Mouse (Mus musculus) spleen, adult 2 months (tissue): ENCODE data around the gene Magt1.

Experiments
- CTCF ChIP-seq: fragments of 200-500 bp; IDR thresholded peaks from 2 replicates; pipeline ENCODE4 v1.5.1; 2011; ENCODE audit warnings: mild to moderate bottlenecking, inconsistent platforms; ENCODE audit not compliant: insufficient read depth, insufficient read length, insufficient replicate concordance; ENCODE audit errors: extremely low read depth
- POLR2A ChIP-seq: fragments of 200-500 bp; IDR thresholded peaks from 2 replicates; pipeline ENCODE4 v1.6.1; 2011; ENCODE audit warnings: low read depth, low read length, inconsistent platforms

DNA sequence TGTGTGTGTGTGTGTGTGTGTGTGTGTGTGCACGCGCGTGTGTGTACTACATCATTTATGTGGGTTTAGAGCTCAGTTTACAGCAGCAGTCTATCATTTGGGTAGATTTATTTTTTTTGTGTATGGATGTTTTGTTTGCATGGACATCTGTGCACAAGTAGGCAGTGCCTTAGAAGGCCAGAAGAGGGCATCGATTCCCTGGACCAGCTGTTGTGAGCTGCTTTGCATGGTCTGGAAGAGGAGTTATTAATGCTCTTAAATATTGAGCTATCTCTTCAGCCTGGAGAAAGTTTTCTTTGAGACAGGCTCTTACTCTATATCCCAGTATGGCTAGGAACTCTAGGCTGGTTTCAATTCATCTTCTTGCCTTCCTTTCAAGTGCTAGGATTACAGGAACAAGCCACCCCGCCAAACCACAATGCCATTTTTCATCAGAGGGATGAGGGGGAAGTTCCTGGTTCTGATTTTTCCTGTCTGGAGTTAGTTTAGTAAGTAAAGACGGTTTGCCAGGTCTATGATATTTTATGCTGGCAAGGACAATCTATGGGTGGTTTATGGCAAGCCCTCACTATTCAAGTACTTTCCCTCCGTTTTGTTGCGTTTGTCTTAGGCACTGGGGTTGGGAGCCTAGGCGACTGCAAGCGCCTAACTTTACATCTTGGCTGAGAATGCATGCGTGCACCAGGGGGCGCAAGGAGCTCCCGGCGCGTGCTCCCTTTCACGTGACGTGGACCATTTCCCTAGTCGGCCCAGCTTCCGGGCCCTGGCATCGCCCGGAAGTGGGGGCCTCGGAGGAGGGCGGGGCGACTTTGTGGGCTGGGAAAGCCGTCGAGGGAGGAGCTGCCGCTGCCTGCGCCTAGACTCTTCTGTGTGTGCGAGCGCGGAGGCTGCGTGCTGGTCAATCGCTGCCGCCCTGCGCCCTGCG is 15.0 kb upstream of the Magt1 start, which contains the start of gene Atp7a:
- peak; percentile 78 for TF ChIP-seq POLR2A
- TF ChIP-seq CTCF = peak; percentile 78
